Mouse (Mus musculus): ENCODE results near the gene Slc25a36. TPM values are rescaled to one million over a fixed set of nuclear protein-coding genes. Genes with fewer than 3 reads are reported as not detected.
A peak's percentile ranks its signal among the peaks of the same experiment; 100 is the strongest.

Slc25a36 gene
- total RNA-seq (2021): 10 to 100 TPM; 34.0 to 37.2 TPM
- long read RNA-seq, experiment 1, full-length matches to known transcripts: 5 of 11 reads
- long read RNA-seq, experiment 1, partial matches to known transcripts: 0 of 11 reads
- long read RNA-seq, experiment 1, other reads (novel, unspliced or antisense): 6 of 11 reads
- long read RNA-seq, experiment 2, full-length matches to known transcripts: 6 of 13 reads
- long read RNA-seq, experiment 2, partial matches to known transcripts: 3 of 13 reads
- long read RNA-seq, experiment 2, other reads (novel, unspliced or antisense): 4 of 13 reads

DNA sequence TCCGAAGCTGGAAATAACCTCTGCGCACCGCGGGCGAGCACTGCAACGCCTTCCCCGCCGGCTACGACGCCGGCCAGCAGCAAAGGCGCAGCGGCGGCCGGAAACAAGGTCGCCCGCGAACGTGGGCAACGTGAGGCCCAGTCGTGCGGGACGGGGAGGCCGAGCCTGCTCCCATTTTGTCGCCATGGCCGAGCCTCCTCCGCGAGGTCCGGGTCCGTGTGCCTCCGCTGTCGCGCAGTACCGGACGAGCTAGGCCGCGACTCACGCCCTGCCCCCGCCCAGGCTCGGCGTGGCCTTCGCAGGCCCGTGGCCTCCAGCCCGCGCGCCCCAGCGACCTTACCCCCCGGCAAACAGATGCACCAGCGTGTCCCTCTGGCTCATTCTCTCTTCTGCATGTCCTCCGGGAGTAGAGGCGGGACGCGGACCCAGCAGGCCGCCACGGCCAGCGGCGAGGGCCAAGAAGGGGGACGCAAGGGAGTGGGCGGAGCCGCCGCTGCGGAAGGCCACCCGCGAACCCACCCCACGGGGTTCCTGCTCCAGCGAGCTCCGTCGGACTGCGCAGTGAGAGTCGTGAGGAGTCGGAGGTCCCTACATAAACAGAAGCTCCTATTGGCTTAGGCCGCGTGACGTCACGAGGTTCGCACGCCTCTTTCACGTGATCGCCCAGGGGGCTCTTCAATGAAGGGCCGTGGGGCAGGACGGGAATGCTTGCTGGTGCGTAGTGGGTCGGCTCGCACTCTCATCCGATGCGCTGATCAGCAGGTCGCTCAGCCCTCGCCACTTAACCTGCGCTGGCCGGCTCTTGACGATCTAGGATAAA lies at the start of gene Slc25a36:
TSS of gene Slc25a36 (minus strand) at position 587 of the 820 bp plus-strand sequence.
- DNase-seq: peak; percentile 96
- intact Hi-C loops (cut with DNase I; ENCODE audit: low total_unique reads): no loop called here

- DNase-seq: no peak
- intact Hi-C loops (cut with DNase I; ENCODE audit: low total_unique reads): no loop called here
Observed at GRCm38 (mm10) chr9:97158412-97158811, 47.5 kb upstream of the Slc25a36 start.

DNA sequence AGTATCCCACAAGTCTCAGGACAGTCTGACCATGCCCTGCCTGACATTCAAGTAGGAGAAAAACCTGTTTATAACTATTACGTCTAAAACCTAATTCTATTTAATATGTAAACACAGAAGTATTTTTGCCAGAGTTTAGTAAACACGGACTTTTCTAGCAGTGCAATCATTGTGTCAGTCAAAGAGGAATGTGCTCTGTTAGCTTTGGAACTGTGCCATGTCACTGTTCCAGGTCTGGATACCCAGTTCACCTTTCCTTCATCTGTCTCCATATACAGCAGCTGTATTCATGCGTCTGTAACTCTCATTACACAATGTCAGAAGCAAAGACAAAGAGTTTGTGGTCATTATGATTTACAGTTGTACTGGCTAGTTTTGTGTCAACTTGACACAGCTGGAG lies 45.0 kb upstream of the Slc25a36 start:
- intact Hi-C loops (cut with DNase I; ENCODE audit: low total_unique reads): no loop called here

DNA sequence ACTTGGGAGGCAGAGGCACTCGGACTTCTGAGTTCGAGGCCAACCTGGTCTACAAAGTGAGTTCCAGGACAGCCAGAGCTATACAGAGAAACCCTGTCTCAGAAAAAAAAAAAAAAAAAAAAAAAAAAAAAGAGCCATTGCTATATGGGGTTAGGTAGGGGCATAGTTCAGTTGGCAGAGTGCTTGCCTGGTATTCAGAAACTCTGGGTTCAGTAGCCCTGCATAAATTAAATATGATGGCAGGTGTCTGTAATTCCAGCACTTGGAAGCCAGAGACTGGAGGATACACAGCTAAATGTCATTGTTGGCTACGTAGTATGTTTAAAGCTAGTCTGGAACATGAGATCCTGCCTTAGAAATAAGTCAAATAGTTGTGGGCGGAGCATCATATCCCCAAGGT lies 44.0 kb upstream of the Slc25a36 start:
- intact Hi-C loops (cut with DNase I; ENCODE audit: low total_unique reads): no loop called here
- DNase-seq: no peak

More for the DNA sequence above, 45.0 kb upstream of the Slc25a36 start:
- DNase-seq: no peak

DNA sequence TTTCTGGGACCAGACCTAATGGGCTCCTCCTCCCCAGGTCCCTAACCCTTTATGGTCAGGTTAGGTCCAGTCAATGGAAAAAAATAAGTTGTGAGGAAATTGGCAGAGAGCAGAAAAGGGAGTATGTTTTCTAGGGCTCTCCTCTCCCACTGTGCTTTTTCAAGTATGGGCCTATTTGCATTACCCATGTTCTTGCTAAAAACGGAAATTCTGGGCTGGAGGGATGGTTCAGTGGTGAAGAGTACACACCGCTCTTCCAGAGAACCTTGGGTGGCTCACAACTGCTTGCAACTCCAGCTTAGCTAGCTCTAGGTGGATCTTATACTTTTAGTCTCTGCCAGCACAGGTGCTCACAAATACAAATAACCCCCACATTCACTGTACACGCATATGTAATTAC lies 42.0 kb upstream of the Slc25a36 start:
- DNase-seq: no peak
- intact Hi-C loops (cut with DNase I; ENCODE audit: low total_unique reads): no loop called here

DNA sequence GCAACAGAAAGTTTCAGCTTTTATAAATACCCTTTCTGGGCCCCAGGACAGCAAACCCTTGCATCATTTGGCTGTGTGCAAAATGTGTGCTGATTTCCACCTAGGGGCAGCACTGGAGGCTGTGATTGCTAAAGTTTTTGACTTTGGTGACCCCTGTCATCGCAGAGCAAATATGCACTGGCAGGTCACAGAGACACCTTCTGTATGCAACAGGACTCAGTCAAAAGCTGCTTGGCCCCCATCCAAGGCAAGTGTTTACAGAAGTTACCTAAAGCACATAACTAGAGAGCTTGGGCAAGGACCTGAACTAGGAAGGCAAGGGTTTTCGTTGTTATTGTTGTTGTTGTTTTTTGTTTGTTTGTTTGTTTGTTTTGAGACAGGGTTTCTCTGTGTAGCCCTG lies 36.3 kb upstream of the Slc25a36 start:
- DNase-seq: no peak
- intact Hi-C loops (cut with DNase I; ENCODE audit: low total_unique reads): no loop called here

- intact Hi-C loops (cut with DNase I; ENCODE audit: low total_unique reads): no loop called here
- DNase-seq: no peak
Observed at GRCm38 (mm10) chr9:97145351-97145750, 34.4 kb upstream of the Slc25a36 start.

DNA sequence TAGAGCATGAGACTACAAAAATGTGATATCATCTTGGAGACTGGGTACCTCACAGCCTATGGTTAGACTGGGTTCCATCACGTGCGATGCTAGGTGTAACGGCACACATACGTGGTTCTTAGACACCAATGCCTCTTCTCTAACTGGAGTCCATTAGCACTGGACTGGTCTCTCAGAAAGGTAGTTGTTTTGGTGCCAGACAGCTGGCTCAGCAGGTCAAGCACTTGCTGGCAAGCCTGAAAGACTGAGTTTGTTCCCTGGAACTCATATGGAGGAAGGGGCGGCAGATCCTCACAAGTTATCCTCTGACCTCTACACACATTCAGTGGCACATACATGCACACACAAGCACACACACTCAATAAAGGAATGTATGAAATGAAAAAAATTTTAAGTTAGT lies 32.5 kb upstream of the Slc25a36 start:
- intact Hi-C loops (cut with DNase I; ENCODE audit: low total_unique reads): no loop called here
- DNase-seq: no peak

DNA sequence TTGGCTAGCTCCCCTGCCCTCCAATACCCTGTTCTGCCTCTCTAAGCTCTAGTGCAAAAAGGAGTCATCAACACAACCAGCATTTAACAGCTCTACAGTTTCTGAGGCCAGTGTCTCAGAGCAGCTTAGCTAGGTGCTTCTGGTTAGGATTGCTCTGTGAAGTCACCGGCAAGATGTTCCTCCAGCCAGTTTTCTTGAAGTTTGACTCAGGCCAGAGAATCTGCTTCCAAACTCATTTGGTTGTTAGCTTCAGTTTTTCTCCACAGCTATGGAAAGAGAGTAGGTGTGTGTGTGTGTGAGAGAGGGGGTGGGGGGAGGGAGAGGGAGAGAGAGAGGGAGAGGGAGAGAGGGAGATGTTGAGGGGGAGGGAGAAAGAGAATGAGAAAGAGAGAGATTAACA lies 31.6 kb upstream of the Slc25a36 start:
- no peak for DNase-seq
- intact Hi-C loops (cut with DNase I; ENCODE audit: low total_unique reads): no loop called here

- intact Hi-C loops (cut with DNase I; ENCODE audit: low total_unique reads): no loop called here
Observed at GRCm38 (mm10) chr9:97141723-97142122, 30.8 kb upstream of the Slc25a36 start.

DNA sequence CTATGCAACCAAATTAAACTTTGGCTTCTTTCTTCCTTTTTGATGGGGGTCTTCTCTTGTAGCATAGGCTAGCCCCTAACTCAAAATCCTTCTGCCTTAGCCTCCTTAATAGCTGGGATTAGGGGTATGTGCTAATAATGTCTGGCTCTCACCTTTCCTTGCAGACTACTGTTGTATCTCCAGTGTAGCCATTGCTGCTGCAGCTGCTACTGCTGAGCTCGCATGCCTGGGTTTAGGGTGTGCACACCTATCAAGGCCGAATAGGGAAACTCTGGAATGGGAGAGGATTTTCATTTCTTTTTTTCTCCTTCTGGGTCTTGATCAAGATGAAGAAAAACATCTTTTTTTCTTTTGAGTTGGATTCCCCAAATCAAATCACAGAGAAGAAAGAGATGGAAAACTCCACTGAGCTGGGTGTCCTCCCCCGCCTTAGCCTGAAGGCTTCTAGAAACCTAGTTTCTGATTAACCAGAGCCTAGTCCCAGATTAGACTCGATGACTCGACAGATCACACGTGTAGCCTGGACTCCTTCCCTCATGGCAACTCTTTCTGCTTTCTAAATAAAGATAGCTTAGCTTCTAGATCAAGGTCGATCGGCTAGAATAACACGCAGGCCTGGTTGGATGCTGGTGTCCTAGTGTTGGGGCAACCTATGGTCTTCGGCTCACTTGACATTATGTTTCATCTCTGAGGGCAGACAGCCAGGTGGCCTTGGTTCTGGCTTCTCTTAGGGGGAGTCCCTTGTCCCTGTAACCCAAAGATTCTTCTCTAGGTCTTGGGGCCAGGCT lies 29.4 kb upstream of the Slc25a36 start:
- peak; percentile 53 for DNase-seq
- intact Hi-C loops (cut with DNase I; ENCODE audit: low total_unique reads): no loop called here

More at GRCm38 (mm10) chr9:97141723-97142122, 30.8 kb upstream of the Slc25a36 start:
- DNase-seq: no peak

GRCm38 (mm10) chr9:97137678-97138077 lies 26.7 kb upstream of the Slc25a36 start:
- DNase-seq: no peak
- intact Hi-C loops (cut with DNase I; ENCODE audit: low total_unique reads): no loop called here

DNA sequence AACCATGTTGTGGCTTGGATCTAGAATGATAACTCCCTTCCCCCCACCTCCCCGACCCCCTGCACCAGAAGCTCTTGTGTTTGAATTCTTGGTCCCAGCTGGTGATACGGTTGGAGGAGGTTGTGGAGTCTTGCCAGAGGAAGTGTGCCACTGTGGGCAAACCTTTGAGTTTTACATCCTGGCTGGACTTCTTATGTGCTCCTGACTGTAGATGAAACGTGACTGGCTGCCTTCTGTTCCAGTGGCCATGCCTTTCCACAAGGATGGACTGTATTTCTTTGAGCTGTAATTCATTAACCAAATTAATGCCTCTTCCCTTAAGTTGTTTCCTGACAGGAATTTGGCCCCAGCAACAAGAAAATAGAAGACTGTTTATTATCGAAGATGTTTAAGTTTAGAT lies 26.2 kb upstream of the Slc25a36 start:
- intact Hi-C loops (cut with DNase I; ENCODE audit: low total_unique reads): no loop called here
- no peak for DNase-seq

DNA sequence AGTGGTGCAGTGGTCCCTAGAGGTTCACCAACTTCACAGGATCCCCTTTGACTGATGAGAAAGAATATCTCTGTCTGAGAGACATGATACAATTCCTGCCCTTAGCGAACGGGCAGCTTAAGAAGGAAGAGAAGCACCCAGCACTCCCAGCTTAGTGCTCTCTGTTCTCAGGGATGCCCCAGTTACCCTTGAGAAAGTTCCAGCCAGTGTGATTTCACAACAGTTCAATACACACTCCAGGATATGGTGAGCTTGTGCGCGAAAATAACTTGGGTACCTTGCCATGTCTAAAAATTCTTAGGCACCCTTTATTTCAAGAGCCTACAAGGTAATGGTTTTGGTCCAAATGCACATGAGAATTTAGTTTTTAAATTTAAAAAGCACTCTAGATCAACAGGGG lies 24.9 kb upstream of the Slc25a36 start:
- DNase-seq: no peak
- intact Hi-C loops (cut with DNase I; ENCODE audit: low total_unique reads): no loop called here

- intact Hi-C loops (cut with DNase I; ENCODE audit: low total_unique reads): no loop called here
- no peak for DNase-seq
Observed at GRCm38 (mm10) chr9:97133178-97133577, 22.2 kb upstream of the Slc25a36 start.

DNA sequence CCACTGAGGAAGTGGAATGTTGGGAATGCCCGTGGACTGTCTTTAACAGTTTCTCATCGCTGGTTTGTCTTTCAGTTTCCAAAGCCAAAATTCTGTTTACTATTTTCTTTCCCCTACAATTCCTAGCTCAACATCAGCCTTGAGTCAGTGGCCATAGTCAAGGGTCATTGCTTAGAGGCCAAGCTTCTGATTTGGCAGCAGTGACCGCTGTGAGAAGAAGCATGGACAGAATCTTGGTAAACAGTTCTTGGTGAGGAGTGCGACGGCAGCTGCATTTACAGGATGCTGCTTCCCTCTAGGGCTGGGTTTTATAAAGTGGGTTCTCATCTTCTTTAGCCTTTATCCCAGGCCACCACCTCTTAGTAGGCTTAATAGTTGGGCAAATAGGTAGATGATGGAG lies 19.0 kb upstream of the Slc25a36 start:
- intact Hi-C loops (cut with DNase I; ENCODE audit: low total_unique reads): no loop called here
- DNase-seq: no peak

DNA sequence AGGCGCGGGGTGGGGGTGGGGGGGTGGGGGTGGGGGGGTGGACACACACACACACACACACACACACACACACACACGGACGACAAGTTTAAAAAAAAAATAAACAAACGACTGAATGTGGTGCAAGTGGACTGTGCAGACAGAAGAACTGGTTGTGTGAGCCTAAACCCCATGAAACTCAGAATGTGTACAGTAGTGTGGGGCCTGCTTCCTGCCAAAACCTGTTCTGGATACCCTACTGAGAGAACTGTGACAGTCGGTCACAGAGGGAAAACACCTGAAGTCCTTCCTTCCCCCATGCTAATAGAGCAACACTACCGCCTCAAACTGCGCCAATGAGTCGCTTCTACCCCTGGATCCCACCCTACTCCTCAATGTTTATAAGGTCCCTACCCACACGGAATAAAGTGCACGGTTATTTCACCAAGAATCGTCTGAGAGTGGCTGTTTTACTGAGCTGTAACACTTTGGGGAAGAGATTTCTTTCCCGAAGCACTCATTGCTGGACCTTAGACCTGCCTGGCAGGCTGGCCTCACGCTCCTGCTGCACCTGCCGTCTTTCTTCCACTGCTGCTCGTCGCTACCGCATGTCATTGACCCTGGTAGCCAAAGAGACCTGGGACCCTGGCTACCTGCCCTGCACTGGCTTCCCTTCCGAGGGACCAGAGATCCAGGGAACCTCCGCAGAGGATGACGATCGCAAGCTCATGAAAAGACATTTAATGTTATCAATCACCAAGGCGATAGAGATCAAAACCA lies 13.2 kb upstream of the Slc25a36 start:
- intact Hi-C loops (cut with DNase I; ENCODE audit: low total_unique reads): no loop called here
- DNase-seq: no peak

DNA sequence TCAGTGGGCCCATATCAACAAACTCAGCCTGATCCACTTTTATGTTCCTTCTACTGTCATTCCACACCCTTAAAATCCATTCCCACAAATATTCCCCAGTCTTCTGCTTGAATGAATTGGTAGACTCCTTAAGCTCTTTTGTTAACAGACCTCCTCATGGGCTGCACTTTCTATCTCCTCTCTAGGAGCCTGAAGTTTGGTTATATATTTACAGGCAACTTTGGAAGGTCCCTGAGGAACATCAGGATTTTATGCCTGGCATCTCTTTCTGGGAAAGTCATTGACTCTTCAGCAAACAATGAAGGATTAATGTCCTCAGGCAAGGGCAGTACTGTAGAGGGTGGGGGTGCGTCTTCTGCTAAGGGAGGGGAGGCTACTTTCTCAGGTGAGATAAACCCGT lies 10.5 kb upstream of the Slc25a36 start:
- intact Hi-C loops (cut with DNase I; ENCODE audit: low total_unique reads): no loop called here
- DNase-seq: no peak

DNA sequence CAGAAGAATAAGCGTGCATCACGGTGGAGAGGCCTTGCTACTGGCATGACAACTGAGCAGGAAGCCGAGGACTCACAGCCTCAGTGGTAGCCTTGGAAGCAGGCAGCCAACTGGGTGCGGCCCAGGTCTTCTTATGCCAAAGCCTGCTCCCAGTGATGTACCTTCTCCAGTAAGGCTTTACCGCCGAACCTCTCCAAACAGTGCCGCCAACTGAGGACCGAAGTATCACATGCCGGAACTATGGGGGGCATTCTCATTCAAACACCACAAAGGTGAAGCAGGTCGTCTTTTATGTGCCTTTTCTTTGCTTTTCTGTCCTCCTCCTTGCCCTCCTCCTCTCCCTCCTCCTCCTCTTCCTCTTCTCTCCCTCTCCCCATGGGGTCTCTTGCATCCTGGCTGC lies 3.3 kb upstream of the Slc25a36 start:
- no peak for DNase-seq
- intact Hi-C loops (cut with DNase I; ENCODE audit: low total_unique reads): no loop called here

DNA sequence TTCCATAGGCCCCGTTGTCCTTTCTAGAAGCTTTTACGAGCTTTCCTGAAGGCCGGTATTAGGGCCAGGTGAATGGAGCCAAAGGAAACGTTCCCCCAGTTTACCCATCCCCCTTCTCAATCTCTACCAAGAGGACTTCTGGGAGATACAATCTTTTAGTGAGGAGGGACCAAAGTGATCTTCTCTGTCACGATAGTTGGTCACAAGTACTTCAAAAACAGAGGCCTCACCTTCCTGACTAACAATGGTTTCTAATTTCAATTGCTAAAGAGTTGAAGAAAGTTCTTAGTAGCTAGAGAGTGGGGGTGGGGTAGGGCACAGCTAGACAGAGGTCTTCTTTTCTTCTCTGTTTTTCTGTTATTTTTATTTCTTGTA lies 2.6 kb upstream of the Slc25a36 start:
- intact Hi-C loops (cut with DNase I; ENCODE audit: low total_unique reads): no loop called here
- DNase-seq: no peak
